Mouse (Mus musculus) macrophage (primary cell): ENCODE results near the gene Sec14l2. TPM values are rescaled to one million over a fixed set of nuclear protein-coding genes. Genes with fewer than 3 reads are reported as not detected.
"Not testable (repeated sequence)": the region's sequence is repeated elsewhere in the genome, so short reads cannot be mapped to it uniquely, and the experiment has no call there.

Experiments used
- H3K27ac ChIP-seq: fragments of 350-480 bp; formaldehyde crosslinking; 2 replicates; pipeline ENCODE4 v1.9.0; 2021
- H3K36me3 ChIP-seq: fragments of 350-480 bp; formaldehyde crosslinking; 2 replicates; pipeline ENCODE4 v1.9.0; 2021; ENCODE audit errors: inconsistent target
- H3K4me3 ChIP-seq: fragments of 350-480 bp; formaldehyde crosslinking; 2 replicates; pipeline ENCODE4 v1.9.0; 2021; ENCODE audit errors: inconsistent target
- H3K79me2 ChIP-seq: fragments of 350-480 bp; formaldehyde crosslinking; 2 replicates; pipeline ENCODE4 v1.9.0; 2021; ENCODE audit errors: inconsistent target
- WGBS: methylation state at CpG from one replicate; pipeline ENCODE4 v1.1.7; 2026; ENCODE audit warnings: inconsistent platforms; ENCODE audit not compliant: missing documents; 5-methylcytosine and 5-hydroxymethylcytosine counted together
- polyA plus RNA-seq: library from polyadenylated mRNA; stranded (reverse); fragments of 250-400 nt; gene quantifications from 3 replicates; pipeline ENCODE4 v1.2.4, GENCODE M21; 2018; ENCODE audit warnings: inconsistent platforms

The Sec14l2 gene
- polyA plus RNA-seq, 1 experiment from 2014 or later = 0.22 TPM

DNA sequence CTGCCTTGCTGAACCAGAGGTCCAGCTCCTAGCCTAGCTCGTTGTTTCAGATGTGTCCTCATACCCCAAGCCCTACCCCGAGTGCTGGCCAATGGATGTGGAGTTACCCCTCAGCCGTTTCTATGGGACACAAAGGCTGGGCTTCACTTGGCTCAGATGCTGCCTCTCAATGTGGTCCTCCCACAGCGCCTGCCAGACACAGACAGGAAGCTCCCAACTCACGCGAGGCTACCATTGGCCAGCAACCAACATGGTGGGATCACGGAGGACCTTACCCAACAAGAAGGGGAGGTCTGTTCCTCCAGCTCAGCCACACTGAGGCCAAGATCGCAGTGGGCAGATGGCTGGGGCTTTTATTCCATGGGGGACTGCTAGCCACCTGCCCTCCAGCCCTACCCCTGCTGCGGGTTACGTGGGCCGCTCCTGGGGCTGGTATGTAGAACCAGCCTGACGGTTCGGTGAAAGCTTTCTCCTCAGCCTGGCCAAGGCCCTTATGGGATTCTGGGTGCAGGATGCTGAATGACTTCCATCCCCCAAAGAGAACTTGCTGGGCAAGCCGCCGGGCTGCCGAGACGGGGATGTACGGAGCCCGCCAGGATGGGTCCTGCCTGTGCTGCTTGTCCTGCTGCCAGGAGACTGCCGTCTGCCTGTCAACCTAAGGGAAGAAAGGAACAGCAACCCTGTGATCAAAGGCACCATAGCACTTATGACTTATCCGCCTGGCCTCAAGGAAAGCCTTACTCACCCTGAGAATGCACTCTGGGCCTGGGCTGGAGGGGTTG is 20.3 kb upstream of the Sec14l2 start:
- no peak overlapping the region for H3K27ac ChIP-seq
- 94% methylated on average over 21 of the region's 21 CpGs for WGBS
- H3K79me2 ChIP-seq = no peaks in the 10 kb centered on the region
- no peak overlapping the region for H3K4me3 ChIP-seq
- peaks cover 34% of the 10 kb centered on the region for H3K36me3 ChIP-seq

DNA sequence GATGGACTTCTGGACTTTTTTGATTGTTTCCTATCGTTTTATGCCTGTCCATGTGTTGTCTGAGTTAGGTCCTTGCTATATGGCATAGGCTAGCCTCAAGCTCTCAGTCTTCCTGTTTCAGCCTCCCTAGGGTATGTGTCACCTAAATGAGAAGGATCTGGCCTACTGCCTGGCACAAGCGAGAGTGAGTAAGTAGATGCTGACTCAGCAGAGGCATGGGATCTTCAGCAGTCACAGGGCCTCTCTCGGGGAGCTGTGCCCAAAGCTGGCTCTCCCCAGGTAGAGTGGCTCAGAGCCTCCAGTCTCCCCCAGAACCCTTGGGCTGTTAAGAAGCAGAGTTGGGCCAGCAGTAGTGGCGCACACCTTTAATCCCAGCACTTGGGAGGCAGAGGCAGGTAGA is 19.1 kb upstream of the Sec14l2 start:
- Histone ChIP-seq H3K27ac (no peak overlapping the region), H3K79me2 (no peaks in the 10 kb centered on the region), H3K36me3 (peaks cover 34% of the 10 kb centered on the region), H3K4me3 (no peak overlapping the region)
- 86% methylated on average over 4 of the region's 4 CpGs for WGBS

DNA sequence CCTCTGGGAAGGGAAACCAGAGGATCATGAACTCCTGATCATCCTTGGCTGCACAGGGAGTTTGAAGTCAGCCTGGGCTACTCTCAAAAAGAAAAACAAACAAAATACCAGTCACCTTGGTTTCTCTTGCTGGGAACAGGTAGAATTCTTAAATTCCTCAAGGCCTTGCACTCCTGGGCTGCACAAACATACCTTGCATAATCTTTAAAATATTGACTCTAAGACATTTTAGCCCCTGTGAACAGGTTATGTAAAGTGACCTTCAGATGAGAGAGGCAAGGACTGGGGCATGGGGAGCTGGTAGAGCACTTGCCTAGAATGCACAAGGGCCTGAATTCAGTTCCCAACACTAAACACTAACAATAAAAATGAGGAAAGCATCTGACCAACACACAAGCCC is 18.3 kb upstream of the Sec14l2 start:
- Histone ChIP-seq H3K4me3 (no peak overlapping the region), H3K36me3 (peaks cover 34% of the 10 kb centered on the region), H3K27ac (no peak overlapping the region), H3K79me2 (no peaks in the 10 kb centered on the region; the same call in 1 of the 2 replicates)

DNA sequence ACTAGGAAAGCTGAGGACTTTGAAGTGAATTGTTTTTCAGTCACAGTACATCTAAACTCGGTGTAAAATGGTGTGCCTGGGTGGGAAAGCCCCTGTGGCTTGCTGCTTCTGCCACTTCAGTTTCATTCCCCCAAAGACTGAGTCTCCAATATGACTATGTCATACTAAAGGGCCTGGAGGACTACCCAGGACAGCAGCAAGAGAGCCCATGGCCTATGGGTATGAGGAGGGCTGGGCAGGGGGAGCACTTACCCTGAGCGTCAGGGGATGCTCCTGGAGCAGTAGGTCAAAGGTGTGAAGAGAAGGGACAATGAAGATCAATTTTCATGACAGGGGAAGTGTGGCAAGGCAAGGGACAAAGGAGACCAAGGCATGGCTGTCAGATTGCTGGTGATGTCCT is 15.7 kb upstream of the Sec14l2 start:
- Histone ChIP-seq H3K27ac (no peak overlapping the region), H3K4me3 (no peak overlapping the region), H3K79me2 (no peaks in the 10 kb centered on the region; the same call in 1 of the 2 replicates), H3K36me3 (peaks cover 34% of the 10 kb centered on the region)
- WGBS = 82% methylated on average over 2 of the region's 2 CpGs

DNA sequence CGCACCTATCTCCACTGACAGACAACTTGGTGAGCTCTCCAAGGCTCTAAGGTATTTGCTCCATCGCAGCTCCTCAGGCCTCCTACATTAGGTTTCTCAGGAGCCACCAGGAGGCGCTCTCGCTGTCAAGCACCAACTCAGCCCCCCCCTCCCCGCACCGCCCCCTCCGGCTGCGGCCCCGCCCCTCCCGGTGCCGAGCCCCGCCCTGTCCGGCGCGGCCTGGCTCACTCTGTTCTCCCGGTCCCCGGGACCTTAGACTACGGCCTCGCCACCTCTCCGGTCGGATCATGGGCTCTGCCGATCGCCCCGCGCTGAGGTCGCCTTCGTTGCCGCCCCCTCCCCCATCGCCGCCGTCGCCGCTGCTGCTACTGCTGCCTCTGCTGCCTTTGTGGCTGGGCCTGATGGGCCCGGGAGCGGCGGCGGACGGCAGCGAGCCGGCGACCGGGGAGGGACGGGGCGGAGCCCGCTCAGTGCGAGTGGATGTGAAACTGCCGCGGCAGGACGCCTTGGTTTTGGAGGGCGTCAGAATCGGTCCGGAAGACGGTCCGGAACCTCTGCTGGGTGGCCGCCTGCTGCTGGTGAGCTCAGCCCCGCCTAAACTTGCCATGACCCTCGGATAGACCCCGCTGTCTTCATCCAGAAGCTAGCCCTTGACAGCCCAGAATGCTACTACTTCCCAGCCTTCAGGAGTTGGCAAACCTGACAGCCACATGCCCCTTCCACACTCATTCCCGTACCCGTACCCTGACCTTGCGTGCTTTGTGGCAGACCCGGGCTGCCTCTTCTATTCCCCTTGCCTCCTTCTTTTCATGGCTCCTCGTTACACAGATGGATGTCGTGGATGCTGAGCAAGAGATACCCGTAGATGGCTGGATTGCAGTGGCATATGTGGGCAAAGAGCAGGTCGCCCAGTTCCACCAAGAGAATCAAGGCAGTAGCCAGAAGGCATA is 12.0 kb upstream of the Sec14l2 start, which contains the start of gene Rnf215:
Rnf215 (plus strand) TSS at position 217 of the 950 bp plus-strand sequence.
- Histone ChIP-seq H3K27ac (peak within 1 kb of the TSS; percentile 38; the same call in 1 of the 2 replicates), H3K4me3 (peak within 1 kb of the TSS; percentile 57), H3K79me2 (no peaks in the 10 kb centered on the region; the same call in 1 of the 2 replicates), H3K36me3 (peaks cover 11% of the 10 kb centered on the region)
- WGBS = 1% methylated on average over 55 of the region's 66 CpGs

DNA sequence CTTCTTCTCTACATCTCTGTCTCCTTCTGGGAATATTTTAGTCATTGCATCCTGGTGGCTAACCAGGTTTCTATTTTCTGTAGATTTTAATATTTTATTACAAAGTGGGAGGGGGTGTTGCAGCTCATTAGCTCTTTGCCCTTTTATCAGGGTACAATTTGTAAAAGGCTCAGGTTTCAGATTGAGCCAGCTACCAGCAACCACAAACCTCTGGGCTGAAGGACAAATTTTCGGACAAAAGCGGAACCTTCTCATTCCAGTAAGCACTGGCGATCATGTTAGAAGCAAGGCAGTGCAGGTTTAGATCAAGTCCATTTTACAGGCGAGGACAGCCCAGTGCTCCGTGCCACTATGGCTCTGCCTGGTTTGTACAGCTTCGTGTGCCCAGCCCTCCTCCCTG is 11.2 kb upstream of the Sec14l2 start:
- H3K36me3 ChIP-seq = peaks cover 2% of the 10 kb centered on the region; the same call in 1 of the 2 replicates
- WGBS = 53% methylated on average over 6 of the region's 6 CpGs
- no peaks in the 10 kb centered on the region; the same call in 1 of the 2 replicates for H3K79me2 ChIP-seq
- H3K27ac ChIP-seq = no peak overlapping the region
- no peak overlapping the region for H3K4me3 ChIP-seq

DNA sequence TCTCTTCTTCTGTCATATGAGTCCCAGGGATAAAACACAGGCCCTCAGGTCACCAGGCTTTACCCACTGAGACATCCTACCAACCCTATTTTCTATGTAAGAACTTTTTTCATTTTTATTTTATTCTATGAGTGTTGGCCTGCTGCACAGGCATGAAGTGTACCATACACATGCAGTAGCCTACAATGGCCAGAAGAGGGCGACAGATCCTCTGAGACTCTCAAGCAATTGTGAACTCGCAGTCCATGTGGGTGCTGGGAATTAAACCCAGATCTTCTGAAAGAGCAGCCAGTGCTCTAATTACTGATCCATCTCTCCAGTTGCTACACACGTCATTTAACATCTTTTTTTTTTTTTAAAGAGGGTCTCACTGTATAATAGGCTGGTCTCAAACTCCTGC is 10.2 kb upstream of the Sec14l2 start:
- WGBS = 72% methylated on average over 3 of the region's 3 CpGs
- no peak overlapping the region for H3K27ac ChIP-seq
- H3K79me2 ChIP-seq = no peaks in the 10 kb centered on the region; the same call in 1 of the 2 replicates
- H3K36me3 ChIP-seq = no peaks in the 10 kb centered on the region
- no peak overlapping the region for H3K4me3 ChIP-seq

DNA sequence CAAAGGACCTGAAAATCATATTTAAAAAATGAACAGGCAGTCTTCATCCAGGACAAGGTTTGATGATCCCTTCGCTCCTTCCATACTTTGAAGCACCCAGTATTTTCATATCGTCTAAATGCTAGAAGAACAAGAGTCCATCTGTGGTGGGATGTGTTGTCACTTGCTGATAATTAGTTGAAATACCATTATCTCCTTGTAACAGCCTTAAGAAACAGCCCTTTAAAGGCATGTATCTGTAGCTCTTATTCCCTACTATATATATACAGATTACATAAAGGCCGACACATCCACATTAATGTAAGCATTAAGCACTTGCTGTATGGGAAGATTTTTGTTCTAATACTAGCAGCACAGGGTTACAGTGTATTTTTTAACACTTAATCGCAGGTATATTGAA is 5.2 kb upstream of the Sec14l2 start:
- WGBS = 99% methylated on average over 4 of the region's 4 CpGs
- H3K79me2 ChIP-seq, H3K27ac ChIP-seq, H3K36me3 ChIP-seq, H3K4me3 ChIP-seq: not testable (repeated sequence)

DNA sequence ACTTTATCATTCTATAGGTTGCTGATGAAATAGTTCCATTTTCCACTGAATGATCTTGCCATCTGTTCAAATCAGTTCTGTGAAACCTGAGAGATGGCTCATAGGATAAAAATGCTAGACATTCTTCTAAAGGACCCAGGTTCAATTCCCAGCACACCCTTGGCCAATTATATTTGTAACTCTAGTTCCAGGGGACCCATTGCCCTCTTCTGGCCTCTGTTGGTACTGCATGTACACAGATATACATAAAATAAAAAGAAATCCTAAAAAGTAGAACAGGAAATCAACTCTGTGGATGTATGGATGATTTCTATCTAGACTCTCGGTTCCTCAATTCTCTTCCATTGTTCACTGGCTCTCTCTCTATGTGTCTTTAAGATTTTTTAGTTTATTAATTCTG is 3.8 kb upstream of the Sec14l2 start:
- 100% methylated on average over 1 of the region's 1 CpGs for WGBS
- Histone ChIP-seq H3K79me2 (no peaks in the 10 kb centered on the region), H3K27ac (no peak overlapping the region), H3K36me3 (no peaks in the 10 kb centered on the region), H3K4me3 (no peak overlapping the region)

DNA sequence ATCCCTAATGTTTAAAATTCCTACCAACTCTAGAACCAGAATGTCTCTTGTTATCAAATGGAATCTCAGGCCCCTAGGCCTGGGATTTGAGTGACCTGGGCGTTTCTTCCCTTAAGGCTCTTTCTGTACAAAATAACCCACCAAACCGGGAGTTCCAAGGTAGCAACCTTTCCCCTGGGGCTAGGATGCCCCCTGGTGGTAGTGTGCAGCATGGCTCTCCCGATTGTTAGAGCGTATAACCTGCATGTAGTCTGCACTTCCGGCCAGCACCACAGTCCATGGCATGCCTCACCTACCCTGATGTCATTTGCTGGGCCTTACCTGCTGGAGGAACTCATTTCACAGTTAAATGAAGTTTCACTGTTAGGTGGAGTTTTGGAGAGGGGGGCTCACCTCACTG is 707 bp upstream of the Sec14l2 start:
- no peaks in the 10 kb centered on the region for H3K36me3 ChIP-seq
- no peak overlapping the region for H3K27ac ChIP-seq
- H3K4me3 ChIP-seq = no peak overlapping the region
- H3K79me2 ChIP-seq = no peaks in the 10 kb centered on the region
- 77% methylated on average over 5 of the region's 5 CpGs for WGBS

DNA sequence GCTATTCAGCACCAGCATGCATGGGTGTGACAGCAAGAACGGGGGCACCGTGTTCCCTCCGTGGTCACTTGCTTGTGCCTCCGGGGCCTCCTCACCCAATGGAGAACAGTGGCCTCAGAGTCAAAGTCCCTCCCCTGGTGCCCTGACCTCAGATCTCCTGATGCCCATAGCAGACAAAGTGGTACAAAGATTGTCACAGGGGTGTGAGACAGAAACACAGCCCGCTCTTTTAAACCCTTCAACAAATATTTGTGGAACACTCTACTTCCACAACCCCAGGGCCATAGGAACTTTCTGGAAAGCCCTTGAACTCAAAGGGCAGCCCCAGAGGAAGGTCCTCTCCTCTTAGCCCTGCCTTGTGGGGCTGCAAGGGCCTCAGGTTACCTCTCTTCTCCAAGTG is 989 bp downstream of the Sec14l2 start:
- Histone ChIP-seq H3K4me3 (no peak overlapping the region), H3K36me3 (no peaks in the 10 kb centered on the region), H3K27ac (no peak overlapping the region), H3K79me2 (no peaks in the 10 kb centered on the region)
- WGBS = 82% methylated on average over 5 of the region's 5 CpGs

DNA sequence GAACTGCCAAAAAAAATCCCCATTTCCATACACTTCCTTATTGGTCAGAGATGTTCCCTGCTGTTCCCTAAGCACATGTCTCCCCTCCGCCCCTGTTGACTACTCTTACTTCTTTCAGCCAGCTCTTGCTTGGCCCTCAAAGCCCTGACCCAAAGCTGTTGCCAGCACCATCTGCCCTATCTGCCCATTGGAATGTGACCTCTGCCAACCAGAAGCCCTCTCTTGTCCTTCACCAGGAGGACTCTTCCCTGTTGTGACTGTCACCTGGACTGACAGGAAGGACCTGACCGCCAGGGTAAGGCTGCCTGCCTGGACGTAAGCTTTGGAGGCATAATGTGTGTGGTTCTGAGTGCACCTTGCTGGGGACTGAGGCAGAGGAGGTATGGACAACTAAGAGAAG is 1.5 kb downstream of the Sec14l2 start:
- Histone ChIP-seq H3K27ac (no peak overlapping the region), H3K79me2 (no peaks in the 10 kb centered on the region), H3K4me3 (no peak overlapping the region), H3K36me3 (no peaks in the 10 kb centered on the region)
- 100% methylated on average over 3 of the region's 3 CpGs for WGBS

DNA sequence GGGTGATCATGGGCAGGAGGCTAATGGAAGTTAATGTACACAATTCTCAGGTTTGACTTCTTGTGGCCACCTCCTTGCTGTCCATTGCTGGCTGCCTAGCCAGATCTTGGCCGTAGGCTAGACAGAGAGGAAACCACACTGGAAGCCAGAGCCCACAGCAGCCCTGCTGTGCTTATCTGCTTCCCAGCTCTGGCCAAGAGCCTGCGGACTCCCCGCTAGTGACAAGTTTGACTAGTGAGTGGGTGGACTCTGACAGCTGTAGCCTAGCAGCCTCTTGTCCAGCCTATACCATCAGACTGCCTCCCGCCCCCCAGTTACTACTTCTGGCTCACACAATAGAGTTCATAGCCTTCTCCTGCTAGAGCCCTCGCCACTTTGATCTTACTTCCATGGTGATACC is 3.6 kb downstream of the Sec14l2 start:
- Histone ChIP-seq H3K4me3 (no peak overlapping the region), H3K36me3 (no peaks in the 10 kb centered on the region), H3K79me2 (no peaks in the 10 kb centered on the region), H3K27ac (no peak overlapping the region)
- 17% methylated on average over 5 of the region's 5 CpGs for WGBS

DNA sequence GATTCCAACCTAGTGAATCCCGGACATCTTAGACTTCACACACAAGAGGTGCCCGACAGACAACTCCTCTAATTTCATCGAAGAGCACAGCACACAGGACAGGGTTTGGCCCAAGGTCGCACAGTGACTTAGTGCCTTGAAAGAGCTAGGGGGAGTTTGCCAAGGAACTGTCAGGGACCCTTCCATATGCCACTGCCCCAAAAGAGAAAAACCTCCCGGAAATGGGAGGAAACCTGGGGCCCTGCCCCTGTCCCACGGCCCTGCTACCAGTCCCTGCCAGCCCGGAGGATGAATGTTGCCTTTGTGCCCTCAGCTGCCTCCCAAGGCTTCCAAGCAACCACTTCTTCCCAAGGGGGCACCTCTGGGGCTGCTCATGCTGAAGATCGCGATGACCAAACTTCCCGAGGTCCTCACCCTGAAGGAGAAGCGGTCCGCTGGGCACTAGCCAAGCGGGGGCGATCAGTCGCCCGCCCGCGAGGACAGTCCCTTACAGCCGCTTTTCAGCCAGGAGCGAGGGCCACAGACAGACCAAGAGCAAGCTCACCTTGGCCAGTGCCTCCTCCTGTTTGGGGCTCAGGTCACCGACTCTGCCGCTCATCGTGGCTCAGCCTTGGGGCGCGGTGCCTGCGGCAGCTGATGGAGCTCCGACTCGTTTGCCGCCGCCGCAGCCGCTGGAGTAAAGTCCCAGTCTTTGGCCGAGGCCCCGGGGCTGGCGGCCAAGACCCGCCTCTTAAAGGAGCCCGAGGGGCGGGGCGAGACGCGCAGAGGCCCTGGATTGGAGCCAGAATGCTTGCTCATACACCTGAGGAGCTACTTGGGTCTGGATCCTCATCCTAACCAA is 4.9 kb downstream of the Sec14l2 start:
- Histone ChIP-seq H3K36me3 (no peaks in the 10 kb centered on the region), H3K27ac (no peak overlapping the region)
- 1% methylated on average over 41 of the region's 41 CpGs for WGBS

More for the DNA sequence above, 4.9 kb downstream of the Sec14l2 start:
- no peaks in the 10 kb centered on the region for H3K79me2 ChIP-seq
- H3K4me3 ChIP-seq = no peak overlapping the region
